Mouse (Mus musculus): ENCODE measurements around the gene P2rx7. TPM values are rescaled to one million over a fixed set of nuclear protein-coding genes. Genes with fewer than 3 reads are reported as not detected.
A peak's percentile ranks its signal among the peaks of the same experiment; 100 is the strongest.

Gene P2rx7
- 6.3 and 7.3 TPM in 2 replicates for total RNA-seq (2014; rRNA removed)
- 3.6 and 4.6 TPM in 2 replicates for polyA plus RNA-seq (2015; fragmentation: Nextera tagmentation; extraction: Ambion mirVana)

DNA sequence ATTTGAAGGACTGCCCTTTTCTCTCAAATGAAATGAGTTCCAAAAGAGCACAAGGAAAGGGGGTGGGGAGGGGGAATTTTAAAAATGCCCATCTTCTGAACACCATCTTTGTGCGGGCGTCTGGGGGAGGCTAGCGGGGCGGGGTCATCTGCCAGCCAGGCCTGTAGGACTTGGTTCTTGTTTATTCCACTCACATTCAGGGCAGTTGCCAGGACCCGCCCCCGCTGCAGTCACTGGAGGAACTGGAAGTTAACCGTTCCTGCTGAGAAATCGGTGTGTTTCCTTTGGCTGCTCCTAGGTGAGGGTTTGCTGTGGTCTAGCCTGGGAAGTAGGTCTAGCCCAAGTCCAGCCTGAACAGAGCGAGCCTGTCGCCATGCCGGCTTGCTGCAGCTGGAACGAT lies at the start of gene P2rx7:
TSS of gene P2rx7 (plus strand) at position 211 of the 400 bp plus-strand sequence.
- Histone ChIP-seq H3K36me3 (ENCODE audit: insufficient read depth, low read length) (no peaks in the 10 kb centered on the region), H3K27me3 (ENCODE audit: insufficient read depth, low read length) (no peaks in the 10 kb centered on the region), H3K27ac (ENCODE audit: low read depth, low read length) (peak within 1 kb of the TSS; percentile 57; the same call in 1 of the 2 replicates), H3K4me1 (ENCODE audit: insufficient read depth, low read length) (no peaks in the 10 kb centered on the region; the same call in 1 of the 2 replicates), H3K4me2 (ENCODE audit: low read depth, low read length, poor library complexity, severe bottlenecking) (peak within 1 kb of the TSS; percentile 20; the same call in 1 of the 2 replicates), H3K4me3 (ENCODE audit: low read depth, low read length) (peak within 1 kb of the TSS; percentile 8; the same call in 1 of the 2 replicates), H3K9me3 (ENCODE audit: low read length) (no peaks in the 10 kb centered on the region), H3K9ac (replicated peaks; ENCODE audit: low read length, poor library complexity, severe bottlenecking) (0 out of 2 replicates have a peak within 1 kb of the TSS, but pooled peaks have one; percentile 19)
- no peak for TF ChIP-seq CTCF (IDR thresholded peaks at IDR 0.05)
- DNase-seq (ENCODE audit: low spot score) (peak; percentile 71), ATAC-seq (ENCODE audit: low FRiP score) (no peak)
- 52% methylated on average over 12 of the region's 12 CpGs for WGBS

GRCm38 (mm10) chr5:122595470-122595869 lies 48.2 kb upstream of the P2rx7 start:
- DNase-seq (ENCODE audit: low spot score) (no peak), ATAC-seq (ENCODE audit: low FRiP score) (no peak)
- peaks cover 34% of the 10 kb centered on the region for H3K36me3 ChIP-seq (ENCODE audit: insufficient read depth, low read length)
- WGBS, result 91% methylated on average over 4 of the region's 4 CpGs
- no peaks in the 10 kb centered on the region for H3K9me3 ChIP-seq (ENCODE audit: low read length)
- no peak overlapping the region for H3K4me2 ChIP-seq (ENCODE audit: low read depth, low read length, poor library complexity, severe bottlenecking)
- no peak overlapping the region for H3K4me3 ChIP-seq (ENCODE audit: low read depth, low read length)
- no peaks in the 10 kb centered on the region for H3K27me3 ChIP-seq (ENCODE audit: insufficient read depth, low read length)
- no peak overlapping the region for H3K27ac ChIP-seq (ENCODE audit: low read depth, low read length)
- no peak overlapping the region for H3K9ac ChIP-seq (replicated peaks; ENCODE audit: low read length, poor library complexity, severe bottlenecking)
- H3K4me1 ChIP-seq (ENCODE audit: insufficient read depth, low read length), result no peaks in the 10 kb centered on the region
- TF ChIP-seq CTCF (IDR thresholded peaks at IDR 0.05), result no peak

DNA sequence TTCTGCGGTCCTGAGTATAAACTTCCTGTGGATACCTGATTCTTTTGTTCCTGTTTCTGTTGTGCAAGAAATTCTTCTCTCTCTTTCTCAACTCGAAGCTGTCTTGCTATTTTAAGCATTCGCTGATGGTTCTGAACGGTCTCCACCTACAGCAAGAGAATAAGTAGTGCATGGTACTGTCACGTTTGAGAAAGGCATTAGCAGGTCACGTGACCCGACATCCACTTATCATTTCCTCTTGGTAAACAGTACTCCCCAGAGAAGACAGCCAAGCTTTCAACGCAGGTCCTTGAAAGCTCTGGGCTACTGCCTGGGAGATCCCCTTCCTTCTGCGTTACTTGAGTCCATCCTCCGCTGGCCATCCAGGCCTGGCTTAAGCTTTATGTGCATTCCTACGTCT lies 41.5 kb upstream of the P2rx7 start:
- WGBS, result 86% methylated on average over 11 of the region's 11 CpGs
- H3K4me2 ChIP-seq (ENCODE audit: low read depth, low read length, poor library complexity, severe bottlenecking), result no peak overlapping the region
- no peaks in the 10 kb centered on the region for H3K9me3 ChIP-seq (ENCODE audit: low read length)
- H3K9ac ChIP-seq (replicated peaks; ENCODE audit: low read length, poor library complexity, severe bottlenecking), result no peak overlapping the region
- no peak overlapping the region for H3K27ac ChIP-seq (ENCODE audit: low read depth, low read length)
- no peak for DNase-seq (ENCODE audit: low spot score)
- ATAC-seq (ENCODE audit: low FRiP score), result no peak
- H3K36me3 ChIP-seq (ENCODE audit: insufficient read depth, low read length), result peaks cover 32% of the 10 kb centered on the region
- TF ChIP-seq CTCF (IDR thresholded peaks at IDR 0.05), result no peak
- no peaks in the 10 kb centered on the region for H3K4me1 ChIP-seq (ENCODE audit: insufficient read depth, low read length)
- H3K4me3 ChIP-seq (ENCODE audit: low read depth, low read length), result no peak overlapping the region
- no peaks in the 10 kb centered on the region for H3K27me3 ChIP-seq (ENCODE audit: insufficient read depth, low read length)

DNA sequence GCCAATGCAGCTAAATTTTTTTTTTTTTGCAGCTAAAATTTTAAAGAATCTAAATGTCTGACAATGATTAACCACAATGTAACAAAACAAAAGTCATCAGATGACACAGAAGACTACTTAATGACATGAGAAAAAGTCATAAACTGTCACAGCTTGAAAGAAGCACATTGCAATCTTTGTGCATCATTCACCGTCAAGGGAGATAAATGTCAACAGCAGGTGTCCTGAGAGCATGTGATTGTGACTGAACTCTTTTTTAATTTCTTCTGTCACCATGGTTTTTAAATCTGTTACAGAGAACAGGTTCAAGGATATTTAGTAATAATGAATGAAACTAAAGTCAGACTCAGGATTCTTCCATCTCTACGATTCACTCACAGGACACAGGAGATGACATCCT lies 38.8 kb upstream of the P2rx7 start:
- Histone ChIP-seq H3K27me3 (ENCODE audit: insufficient read depth, low read length) (no peaks in the 10 kb centered on the region), H3K4me1 (ENCODE audit: insufficient read depth, low read length) (no peaks in the 10 kb centered on the region), H3K9me3 (ENCODE audit: low read length) (no peaks in the 10 kb centered on the region), H3K4me3 (ENCODE audit: low read depth, low read length) (no peak overlapping the region), H3K27ac (ENCODE audit: low read depth, low read length) (no peak overlapping the region), H3K36me3 (ENCODE audit: insufficient read depth, low read length) (peaks cover 30% of the 10 kb centered on the region), H3K4me2 (ENCODE audit: low read depth, low read length, poor library complexity, severe bottlenecking) (no peak overlapping the region), H3K9ac (replicated peaks; ENCODE audit: low read length, poor library complexity, severe bottlenecking) (no peak overlapping the region)
- TF ChIP-seq CTCF (IDR thresholded peaks at IDR 0.05), result no peak
- 56% methylated on average over 2 of the region's 2 CpGs for WGBS
- ATAC-seq (ENCODE audit: low FRiP score) (no peak), DNase-seq (ENCODE audit: low spot score) (no peak)

- 72% methylated on average over 5 of the region's 5 CpGs for whole genome bisulfite sequencing
- ATAC-seq (ENCODE audit: low FRiP score), result no peak
- no peak for TF ChIP-seq CTCF (IDR thresholded peaks at IDR 0.05)
These were observed 32.1 kb upstream of the P2rx7 start for GRCm38 (mm10) chr5:122611651-122612050.

GRCm38 (mm10) chr5:122613908-122614732 lies 29.6 kb upstream of the P2rx7 start, which contains the start of gene Ift81:
Gene Ift81 (minus strand): TSS chr5:122614518.
- H3K9ac ChIP-seq (replicated peaks; ENCODE audit: low read length, poor library complexity, severe bottlenecking), result peak within 1 kb of the TSS; percentile 92
- WGBS, result 1% methylated on average over 66 of the region's 67 CpGs
- H3K27ac ChIP-seq (ENCODE audit: low read depth, low read length), result peak within 1 kb of the TSS; percentile 92
- peak within 1 kb of the TSS; percentile 62 for H3K4me2 ChIP-seq (ENCODE audit: low read depth, low read length, poor library complexity, severe bottlenecking)
- peaks cover 4% of the 10 kb centered on the region for H3K4me1 ChIP-seq (ENCODE audit: insufficient read depth, low read length)
- TF ChIP-seq CTCF (IDR thresholded peaks at IDR 0.05), result no peak
- H3K27me3 ChIP-seq (ENCODE audit: insufficient read depth, low read length), result no peaks in the 10 kb centered on the region
- H3K36me3 ChIP-seq (ENCODE audit: insufficient read depth, low read length), result peaks cover 5% of the 10 kb centered on the region; the same call in 1 of the 2 replicates
- peak; percentile 98 for DNase-seq (ENCODE audit: low spot score)
- peak; percentile 94 for ATAC-seq (ENCODE audit: low FRiP score)
- peak within 1 kb of the TSS; percentile 85 for H3K4me3 ChIP-seq (ENCODE audit: low read depth, low read length)
- no peaks in the 10 kb centered on the region for H3K9me3 ChIP-seq (ENCODE audit: low read length)

More at GRCm38 (mm10) chr5:122611651-122612050, 32.1 kb upstream of the P2rx7 start:
- no peak overlapping the region for H3K4me2 ChIP-seq (ENCODE audit: low read depth, low read length, poor library complexity, severe bottlenecking)
- no peak overlapping the region for H3K9ac ChIP-seq (replicated peaks; ENCODE audit: low read length, poor library complexity, severe bottlenecking)
- peak overlapping the region; percentile 26; the same call in 1 of the 2 replicates for H3K27ac ChIP-seq (ENCODE audit: low read depth, low read length)
- peaks cover 4% of the 10 kb centered on the region for H3K4me1 ChIP-seq (ENCODE audit: insufficient read depth, low read length)
- no peaks in the 10 kb centered on the region for H3K27me3 ChIP-seq (ENCODE audit: insufficient read depth, low read length)
- no peak overlapping the region for H3K4me3 ChIP-seq (ENCODE audit: low read depth, low read length)
- DNase-seq (ENCODE audit: low spot score), result no peak
- peaks cover 6% of the 10 kb centered on the region; the same call in 1 of the 2 replicates for H3K36me3 ChIP-seq (ENCODE audit: insufficient read depth, low read length)
- H3K9me3 ChIP-seq (ENCODE audit: low read length), result no peaks in the 10 kb centered on the region

Data from midbrain, postnatal 0 days (tissue).